Mouse (Mus musculus): ENCODE measurements at regions not wholly inside any gene's neighbourhood (a gene's known extent, or its start where the extent isn't known, plus 50 kb on each side); places are given as distances from the start of the nearest gene placed in this dataset.

DNA sequence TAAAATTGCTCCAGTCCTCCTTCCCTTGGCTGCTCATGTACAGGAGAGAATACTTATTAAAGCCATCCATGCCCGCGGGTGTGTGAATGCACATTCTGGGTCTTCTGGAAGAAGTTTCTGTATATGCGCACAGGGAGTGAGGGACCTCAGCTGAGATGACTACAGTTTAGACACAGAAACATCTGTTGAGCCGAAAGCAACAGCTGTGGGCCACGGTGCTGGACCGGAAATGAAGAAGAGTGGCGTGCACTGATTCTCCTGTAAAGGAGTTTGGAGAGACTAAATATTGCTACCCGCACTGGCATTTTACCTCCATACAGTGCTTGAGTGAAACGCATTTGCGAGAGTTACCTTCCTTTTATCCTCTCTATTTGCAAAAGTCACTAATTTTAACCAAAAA, 278.0 kb upstream of the Gm5148 start:
- 95% methylated on average over 10 of the region's 10 CpGs for WGBS
- no peak overlapping the region for H3K9ac ChIP-seq

DNA sequence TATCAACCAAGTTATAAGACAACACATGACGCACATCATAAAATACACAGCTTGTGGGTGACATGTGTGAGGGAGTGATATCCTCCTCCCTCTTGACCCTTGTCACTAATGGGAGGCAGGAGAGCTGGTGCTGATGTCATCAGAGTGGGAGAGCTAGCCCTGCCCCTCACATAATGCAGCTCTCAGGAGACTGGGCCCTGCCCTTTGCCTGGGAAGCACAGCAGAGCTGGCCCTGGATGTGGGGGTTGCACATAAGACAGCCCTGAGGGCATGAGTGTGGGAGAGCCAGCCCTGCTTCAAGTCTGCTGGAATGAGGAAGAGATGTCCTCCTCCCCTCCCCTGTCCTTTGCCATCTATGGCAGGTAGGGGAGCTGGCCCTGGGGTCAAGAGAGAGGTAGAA, 275.5 kb upstream of the Gm5148 start:
- H3K4me1 ChIP-seq (replicated peaks; ENCODE audit: control insufficient read depth, insufficient read depth, low read length): no peaks in the 10 kb centered on the region
- no peaks in the 10 kb centered on the region for H3K27me3 ChIP-seq (ENCODE audit: control insufficient read depth, insufficient read depth, low read length)
- no peak overlapping the region for H3K9ac ChIP-seq
- H3K9me3 ChIP-seq (ENCODE audit: control insufficient read depth, low read length): no peaks in the 10 kb centered on the region
- DNase-seq (ENCODE audit: low spot score) (no peak), ATAC-seq (ENCODE audit: low FRiP score) (no peak)
- H3K4me3 ChIP-seq (replicated peaks; ENCODE audit: low read length): no peak overlapping the region
- no peaks in the 10 kb centered on the region for H3K36me3 ChIP-seq (replicated peaks; ENCODE audit: control insufficient read depth, insufficient read depth)
- no peak overlapping the region for H3K4me2 ChIP-seq (replicated peaks)
- H3K27ac ChIP-seq: no peak overlapping the region
- 97% methylated on average over 1 of the region's 1 CpGs for WGBS

More for the DNA sequence above, 278.0 kb upstream of the Gm5148 start:
- DNase-seq (ENCODE audit: low spot score): no peak
- H3K27me3 ChIP-seq (ENCODE audit: control insufficient read depth, insufficient read depth, low read length): no peaks in the 10 kb centered on the region
- H3K9me3 ChIP-seq (ENCODE audit: control insufficient read depth, low read length): no peaks in the 10 kb centered on the region
- H3K4me3 ChIP-seq (replicated peaks; ENCODE audit: low read length): no peak overlapping the region
- no peak for ATAC-seq (ENCODE audit: low FRiP score)
- no peak overlapping the region for H3K27ac ChIP-seq
- no peak overlapping the region for H3K4me2 ChIP-seq (replicated peaks)
- H3K4me1 ChIP-seq (replicated peaks; ENCODE audit: control insufficient read depth, insufficient read depth, low read length): no peaks in the 10 kb centered on the region
- H3K36me3 ChIP-seq (replicated peaks; ENCODE audit: control insufficient read depth, insufficient read depth): no peaks in the 10 kb centered on the region

DNA sequence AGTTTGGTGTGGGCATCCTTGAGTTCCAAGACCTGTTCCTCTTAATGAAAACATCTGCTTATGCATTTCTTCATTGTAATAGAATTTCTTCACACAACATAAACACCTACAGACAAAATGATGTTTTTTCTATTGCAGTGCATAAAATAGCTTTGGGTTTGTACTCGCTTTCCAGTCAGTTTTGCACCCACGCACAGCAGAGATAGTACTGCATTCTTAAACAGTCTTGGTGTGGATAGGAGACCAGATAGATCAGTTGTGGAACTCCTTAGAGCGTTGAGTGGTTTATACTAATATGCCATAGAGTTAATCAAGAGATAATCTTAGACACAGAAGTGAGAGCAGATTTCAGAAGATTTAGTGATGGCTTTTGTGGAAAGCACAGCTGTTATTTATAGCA, 273.7 kb upstream of the Gm5148 start:
- H3K4me2 ChIP-seq (replicated peaks): no peak overlapping the region
- H3K27ac ChIP-seq: no peak overlapping the region
- H3K36me3 ChIP-seq (replicated peaks; ENCODE audit: control insufficient read depth, insufficient read depth): no peaks in the 10 kb centered on the region
- H3K4me3 ChIP-seq (replicated peaks; ENCODE audit: low read length): no peak overlapping the region
- no peaks in the 10 kb centered on the region for H3K4me1 ChIP-seq (replicated peaks; ENCODE audit: control insufficient read depth, insufficient read depth, low read length)
- ATAC-seq (ENCODE audit: low FRiP score) (no peak), DNase-seq (ENCODE audit: low spot score) (no peak)
- 97% methylated on average over 3 of the region's 3 CpGs for WGBS
- no peak overlapping the region for H3K9ac ChIP-seq
- no peaks in the 10 kb centered on the region for H3K9me3 ChIP-seq (ENCODE audit: control insufficient read depth, low read length)
- H3K27me3 ChIP-seq (ENCODE audit: control insufficient read depth, insufficient read depth, low read length): no peaks in the 10 kb centered on the region

- no peaks in the 10 kb centered on the region for H3K4me1 ChIP-seq (replicated peaks; ENCODE audit: control insufficient read depth, insufficient read depth, low read length)
- no peak overlapping the region for H3K27ac ChIP-seq
- ATAC-seq (ENCODE audit: low FRiP score) (no peak), DNase-seq (ENCODE audit: low spot score) (no peak)
- H3K27me3 ChIP-seq (ENCODE audit: control insufficient read depth, insufficient read depth, low read length): no peaks in the 10 kb centered on the region
- no peak overlapping the region for H3K9ac ChIP-seq
- no peak overlapping the region for H3K4me3 ChIP-seq (replicated peaks; ENCODE audit: low read length)
- no peaks in the 10 kb centered on the region for H3K36me3 ChIP-seq (replicated peaks; ENCODE audit: control insufficient read depth, insufficient read depth)
- WGBS: 95% methylated on average over 6 of the region's 6 CpGs
- no peak overlapping the region for H3K4me2 ChIP-seq (replicated peaks)
- no peaks in the 10 kb centered on the region for H3K9me3 ChIP-seq (ENCODE audit: control insufficient read depth, low read length)
Observed at GRCm38 (mm10) chr3:37989992-37990391, 265.7 kb upstream of the Gm5148 start.

DNA sequence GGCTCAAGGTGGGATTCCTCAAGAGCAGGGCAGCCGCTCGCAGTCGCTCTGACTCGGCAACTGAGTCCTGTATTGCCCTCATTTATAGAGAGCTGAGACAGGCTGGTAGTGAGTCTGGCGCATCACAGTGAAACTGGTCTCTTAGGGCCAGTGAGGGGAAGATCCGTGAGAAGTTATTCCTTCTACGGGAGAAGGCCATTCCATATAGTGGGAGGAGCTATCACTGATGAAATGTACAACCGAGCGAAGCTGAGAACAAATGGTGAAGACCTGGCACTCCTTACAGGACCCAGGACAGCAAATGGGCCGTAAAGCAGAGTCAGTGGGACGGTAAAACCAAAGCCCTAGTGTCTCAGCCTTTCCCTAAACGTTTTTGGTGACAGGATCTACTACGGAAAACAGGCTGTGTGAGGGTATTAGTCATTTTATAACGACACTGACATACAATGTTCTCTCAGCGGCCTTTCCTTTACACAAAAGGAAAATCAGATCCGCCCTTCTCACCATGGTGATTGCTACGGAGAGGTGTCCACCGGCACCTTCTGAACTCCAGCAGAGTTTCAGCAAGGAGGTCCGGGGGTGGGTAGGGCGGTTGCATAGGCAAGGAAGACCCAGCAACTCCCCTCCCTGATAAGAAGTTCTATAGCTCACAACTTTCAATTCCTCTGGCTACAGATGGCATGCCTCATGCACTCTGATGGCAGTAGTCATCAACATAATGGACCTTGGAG, 263.6 kb upstream of the Gm5148 start:
- H3K4me2 ChIP-seq (replicated peaks): no peak overlapping the region
- no peaks in the 10 kb centered on the region for H3K36me3 ChIP-seq (replicated peaks; ENCODE audit: control insufficient read depth, insufficient read depth)
- DNase-seq (ENCODE audit: low spot score) (no peak), ATAC-seq (ENCODE audit: low FRiP score) (no peak)
- H3K9me3 ChIP-seq (ENCODE audit: control insufficient read depth, low read length): no peaks in the 10 kb centered on the region
- WGBS: 62% methylated on average over 20 of the region's 20 CpGs
- no peaks in the 10 kb centered on the region for H3K27me3 ChIP-seq (ENCODE audit: control insufficient read depth, insufficient read depth, low read length)
- no peaks in the 10 kb centered on the region for H3K4me1 ChIP-seq (replicated peaks; ENCODE audit: control insufficient read depth, insufficient read depth, low read length)
- no peak overlapping the region for H3K27ac ChIP-seq
- H3K4me3 ChIP-seq (replicated peaks; ENCODE audit: low read length): no peak overlapping the region
- no peak overlapping the region for H3K9ac ChIP-seq

DNA sequence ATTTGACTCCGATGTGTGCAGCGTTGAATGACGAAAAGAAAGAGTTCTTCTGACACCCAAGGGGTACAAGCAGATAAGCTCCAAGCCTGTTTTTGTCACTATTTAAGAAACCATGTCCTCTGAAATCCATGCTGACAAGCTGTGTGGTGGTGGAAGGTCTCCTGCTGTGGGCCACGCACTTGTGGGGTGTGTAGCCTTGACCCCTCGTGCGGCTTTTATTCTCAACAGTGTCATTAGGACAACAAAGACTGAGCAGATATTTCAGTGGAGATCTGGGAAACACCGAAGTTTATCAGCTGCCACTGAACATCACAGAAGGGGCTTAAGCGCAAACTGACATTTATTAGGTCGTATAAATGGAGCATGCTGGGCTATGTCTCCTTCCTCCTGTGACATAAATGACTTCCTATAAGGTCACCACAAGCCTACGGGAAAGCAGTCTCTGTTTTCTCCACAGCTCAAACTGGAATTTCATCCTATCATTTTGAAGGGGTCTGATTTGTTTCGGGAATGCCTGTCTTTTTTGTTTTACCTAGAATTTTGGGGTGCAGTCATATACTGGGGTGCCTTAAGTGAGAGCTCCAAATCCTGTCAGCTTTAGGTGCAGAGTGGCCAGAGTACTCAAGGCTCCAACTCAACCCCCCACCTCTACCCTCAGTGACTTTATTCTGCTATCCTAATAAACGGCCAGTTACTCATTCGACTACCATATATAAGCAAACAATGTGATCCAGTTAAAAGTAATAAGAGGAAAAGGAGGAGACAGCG, 262.9 kb upstream of the Gm5148 start:
- no peak overlapping the region for H3K27ac ChIP-seq
- H3K9me3 ChIP-seq (ENCODE audit: control insufficient read depth, low read length): no peaks in the 10 kb centered on the region
- H3K36me3 ChIP-seq (replicated peaks; ENCODE audit: control insufficient read depth, insufficient read depth): no peaks in the 10 kb centered on the region
- no peak for ATAC-seq (ENCODE audit: low FRiP score)
- H3K27me3 ChIP-seq (ENCODE audit: control insufficient read depth, insufficient read depth, low read length): no peaks in the 10 kb centered on the region
- no peak overlapping the region for H3K4me2 ChIP-seq (replicated peaks)
- no peaks in the 10 kb centered on the region for H3K4me1 ChIP-seq (replicated peaks; ENCODE audit: control insufficient read depth, insufficient read depth, low read length)
- H3K4me3 ChIP-seq (replicated peaks; ENCODE audit: low read length): no peak overlapping the region
- DNase-seq (ENCODE audit: low spot score): no peak
- no peak overlapping the region for H3K9ac ChIP-seq
- 62% methylated on average over 14 of the region's 14 CpGs for WGBS

- ATAC-seq (ENCODE audit: low FRiP score) (no peak), DNase-seq (ENCODE audit: low spot score) (no peak)
- no peaks in the 10 kb centered on the region for H3K9me3 ChIP-seq (ENCODE audit: control insufficient read depth, low read length)
- WGBS: 90% methylated on average over 9 of the region's 9 CpGs
- no peak overlapping the region for H3K4me2 ChIP-seq (replicated peaks)
- no peak overlapping the region for H3K9ac ChIP-seq
- H3K4me3 ChIP-seq (replicated peaks; ENCODE audit: low read length): no peak overlapping the region
- no peaks in the 10 kb centered on the region for H3K27me3 ChIP-seq (ENCODE audit: control insufficient read depth, insufficient read depth, low read length)
- no peaks in the 10 kb centered on the region for H3K36me3 ChIP-seq (replicated peaks; ENCODE audit: control insufficient read depth, insufficient read depth)
- no peak overlapping the region for H3K27ac ChIP-seq
- H3K4me1 ChIP-seq (replicated peaks; ENCODE audit: control insufficient read depth, insufficient read depth, low read length): no peaks in the 10 kb centered on the region
Observed at GRCm38 (mm10) chr3:37984706-37985105, 260.4 kb upstream of the Gm5148 start.

DNA sequence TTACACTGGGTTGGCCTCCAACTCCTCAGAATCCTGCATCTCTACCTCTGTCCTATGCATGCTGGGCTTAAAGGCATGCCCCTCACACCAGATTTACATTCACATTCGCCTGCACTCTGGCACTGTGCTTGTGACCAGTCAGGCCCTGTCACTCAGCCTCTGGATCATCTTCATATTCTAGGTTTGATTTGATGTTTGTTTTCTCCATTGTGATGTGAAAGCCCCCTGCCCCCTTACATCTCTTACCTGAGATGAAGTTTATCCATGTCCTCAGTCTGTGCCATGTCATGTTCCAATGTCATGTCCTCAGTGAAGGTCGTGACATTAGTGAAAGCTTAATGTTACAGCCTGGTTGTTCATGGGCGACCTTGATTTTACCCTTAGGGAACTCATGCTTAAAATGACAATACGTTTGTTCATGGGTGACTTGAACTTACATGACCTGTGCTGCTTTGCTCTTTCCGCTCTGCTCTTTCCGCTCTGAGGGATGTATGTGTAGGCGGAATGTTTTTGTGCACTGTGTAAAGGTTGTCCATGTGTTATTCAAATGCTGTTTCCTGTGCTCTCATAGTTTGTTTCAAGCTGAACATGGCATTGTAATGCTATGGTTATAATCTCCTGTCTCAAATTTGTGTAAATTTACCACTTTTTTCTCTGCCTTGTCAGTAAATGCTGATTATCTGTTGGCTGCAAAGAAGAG, 257.3 kb upstream of the Gm5148 start:
- no peak overlapping the region for H3K4me3 ChIP-seq (replicated peaks; ENCODE audit: low read length)
- no peak overlapping the region for H3K4me2 ChIP-seq (replicated peaks)
- H3K9me3 ChIP-seq (ENCODE audit: control insufficient read depth, low read length): no peaks in the 10 kb centered on the region
- no peak for DNase-seq (ENCODE audit: low spot score)
- ATAC-seq (ENCODE audit: low FRiP score): no peak
- H3K27ac ChIP-seq: no peak overlapping the region
- H3K36me3 ChIP-seq (replicated peaks; ENCODE audit: control insufficient read depth, insufficient read depth): no peaks in the 10 kb centered on the region
- no peaks in the 10 kb centered on the region for H3K4me1 ChIP-seq (replicated peaks; ENCODE audit: control insufficient read depth, insufficient read depth, low read length)
- 49% methylated on average over 7 of the region's 7 CpGs for WGBS
- H3K9ac ChIP-seq: no peak overlapping the region
- no peaks in the 10 kb centered on the region for H3K27me3 ChIP-seq (ENCODE audit: control insufficient read depth, insufficient read depth, low read length)

DNA sequence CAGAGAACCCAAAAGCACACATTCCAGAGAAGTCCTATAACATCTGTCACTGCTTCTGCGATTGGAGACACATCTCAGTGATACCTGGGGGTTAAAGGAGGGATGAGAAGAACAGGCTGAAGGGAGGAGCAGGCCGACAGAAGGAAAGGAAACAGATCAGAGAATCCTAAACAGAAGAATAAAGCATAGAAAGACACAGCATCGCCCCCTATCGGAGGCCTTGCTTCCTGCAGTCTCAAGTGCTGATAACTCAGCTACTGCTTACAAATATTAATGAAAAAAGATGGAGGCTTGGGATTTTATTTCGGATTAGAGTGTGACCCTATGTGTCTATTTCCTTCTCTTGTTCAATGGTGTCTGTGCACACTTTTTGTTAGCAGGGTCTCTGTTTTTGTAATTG, 255.6 kb upstream of the Gm5148 start:
- Histone ChIP-seq H3K9ac (no peak overlapping the region), H3K4me2 (replicated peaks) (no peak overlapping the region), H3K4me1 (replicated peaks; ENCODE audit: control insufficient read depth, insufficient read depth, low read length) (no peaks in the 10 kb centered on the region), H3K27ac (no peak overlapping the region), H3K36me3 (replicated peaks; ENCODE audit: control insufficient read depth, insufficient read depth) (no peaks in the 10 kb centered on the region), H3K9me3 (ENCODE audit: control insufficient read depth, low read length) (no peaks in the 10 kb centered on the region), H3K27me3 (ENCODE audit: control insufficient read depth, insufficient read depth, low read length) (no peaks in the 10 kb centered on the region), H3K4me3 (replicated peaks; ENCODE audit: low read length) (no peak overlapping the region)
- DNase-seq (ENCODE audit: low spot score) (no peak), ATAC-seq (ENCODE audit: low FRiP score) (no peak)
- WGBS: 57% methylated on average over 5 of the region's 5 CpGs

All from hindbrain, embryonic 14.5 days (tissue).